ENCODE assay signal across 13 mouse cellular contexts in genomic region chr7:28822556-28822955, GRCm38 (mm10). TPM values are rescaled to one million over a fixed set of nuclear protein-coding genes. Genes with fewer than 3 reads are reported as not detected.
DNase-seq lines count a peak whose midpoint lies in the region; ATAC-seq and TF ChIP-seq lines count a peak whose summit lies in the region.
"Had no signal": no experiment of that assay in that cellular context is flagged by ENCODE, and none has a peak within 500 bp of the region (broad histone marks: within the 10 kb centered on the region; RNA-seq: fewer than 3 reads in every experiment).

No protein-coding gene starts in this region.

- peaks cover 9% of the 10 kb centered on the region for H3K79me2 ChIP-seq in myocyte (ENCODE audit: control insufficient read depth, insufficient read depth)

- ATAC-seq in embryonic facial prominence, embryonic 13.5 days (ENCODE audit: insufficient number of reproducible peaks, insufficient read depth, low FRiP score, low TSS enrichment, low read depth): no peak
- ATAC-seq in intestine, embryonic 16.5 days: no peak
- ATAC-seq in intestine, embryonic 15.5 days: no peak
- ATAC-seq in midbrain, embryonic 11.5 days (ENCODE audit: low FRiP score): no peak
- no peak for ATAC-seq in midbrain, embryonic 13.5 days

- H3ac ChIP-seq in myocyte (ENCODE audit: control insufficient read depth, insufficient read length): no peak overlapping the region

- H3K4me2 ChIP-seq in embryonic facial prominence, embryonic 13.5 days: no peak overlapping the region
- H3K4me2 ChIP-seq in intestine, embryonic 16.5 days (ENCODE audit: low read depth, low read length): no peak overlapping the region
- H3K4me2 ChIP-seq in intestine, embryonic 15.5 days (replicated peaks): no peak overlapping the region
- H3K4me2 ChIP-seq in midbrain, embryonic 11.5 days: no peak overlapping the region
- no peak overlapping the region for H3K4me2 ChIP-seq in midbrain, embryonic 13.5 days (replicated peaks)
- no peak overlapping the region for H3K4me2 ChIP-seq in myocyte (ENCODE audit: low read depth)
- H3K4me2 ChIP-seq: heart, embryonic 13.5 days; neural tube, embryonic 12.5 days had no signal

- 71% methylated on average over 1 of the region's 1 CpGs for WGBS in embryonic facial prominence, embryonic 13.5 days
- 81% methylated on average over 1 of the region's 1 CpGs for WGBS in embryonic facial prominence, embryonic 10.5 days
- 81% methylated on average over 1 of the region's 1 CpGs for WGBS in intestine, embryonic 16.5 days
- WGBS in intestine, embryonic 15.5 days: 52% methylated on average over 1 of the region's 1 CpGs
- 65% methylated on average over 1 of the region's 1 CpGs for WGBS in midbrain, embryonic 11.5 days
- WGBS in midbrain, embryonic 13.5 days: 47% methylated on average over 1 of the region's 1 CpGs

- H3K4me1 ChIP-seq in embryonic facial prominence, embryonic 13.5 days: peaks cover 22% of the 10 kb centered on the region
- peaks cover 51% of the 10 kb centered on the region for H3K4me1 ChIP-seq in embryonic facial prominence, embryonic 10.5 days
- H3K4me1 ChIP-seq in intestine, embryonic 16.5 days (ENCODE audit: control insufficient read depth, insufficient read depth, low read length): peaks cover 59% of the 10 kb centered on the region
- peaks cover 47% of the 10 kb centered on the region for H3K4me1 ChIP-seq in intestine, embryonic 15.5 days (replicated peaks)
- peaks cover 35% of the 10 kb centered on the region for H3K4me1 ChIP-seq in midbrain, embryonic 11.5 days (ENCODE audit: control insufficient read depth, insufficient read depth, low read length)
- H3K4me1 ChIP-seq in midbrain, embryonic 13.5 days (replicated peaks): peaks cover 56% of the 10 kb centered on the region

- no peaks in the 10 kb centered on the region for H3K27me3 ChIP-seq in embryonic facial prominence, embryonic 13.5 days
- no peaks in the 10 kb centered on the region for H3K27me3 ChIP-seq in embryonic facial prominence, embryonic 10.5 days (replicated peaks; ENCODE audit: low read depth, poor library complexity, severe bottlenecking)
- H3K27me3 ChIP-seq in intestine, embryonic 16.5 days (replicated peaks; ENCODE audit: control insufficient read depth, insufficient read depth, low read length): no peaks in the 10 kb centered on the region
- H3K27me3 ChIP-seq in intestine, embryonic 15.5 days (replicated peaks): no peaks in the 10 kb centered on the region
- H3K27me3 ChIP-seq in midbrain, embryonic 11.5 days (ENCODE audit: control insufficient read depth, insufficient read depth, low read length): no peaks in the 10 kb centered on the region
- H3K27me3 ChIP-seq in midbrain, embryonic 13.5 days: no peaks in the 10 kb centered on the region
- H3K27me3 ChIP-seq in myocyte (ENCODE audit: control insufficient read depth, insufficient read depth, insufficient read length): no peaks in the 10 kb centered on the region
- H3K27me3 ChIP-seq: heart, embryonic 13.5 days; neural tube, embryonic 12.5 days had no signal

- H3K27ac ChIP-seq in embryonic facial prominence, embryonic 13.5 days: peak overlapping the region; percentile 51; the same call in 1 of the 2 replicates
- H3K27ac ChIP-seq in embryonic facial prominence, embryonic 10.5 days (replicated peaks): no peak overlapping the region
- H3K27ac ChIP-seq in intestine, embryonic 16.5 days (ENCODE audit: low read length): peak overlapping the region; percentile 20
- no peak overlapping the region for H3K27ac ChIP-seq in intestine, embryonic 15.5 days
- no peak overlapping the region for H3K27ac ChIP-seq in midbrain, embryonic 11.5 days (ENCODE audit: low read depth, low read length)
- no peak overlapping the region for H3K27ac ChIP-seq in midbrain, embryonic 13.5 days
- H3K27ac ChIP-seq: neural tube, embryonic 12.5 days had no signal

- peak; percentile 14 for TF ChIP-seq POLR2A in myocyte (IDR thresholded peaks at IDR 0.05; ENCODE audit: insufficient read length, low read depth)

- H3K36me3 ChIP-seq in embryonic facial prominence, embryonic 13.5 days: peaks cover 59% of the 10 kb centered on the region
- peaks cover 63% of the 10 kb centered on the region for H3K36me3 ChIP-seq in embryonic facial prominence, embryonic 10.5 days (replicated peaks)
- H3K36me3 ChIP-seq in intestine, embryonic 16.5 days (ENCODE audit: control insufficient read depth, insufficient read depth, low read length): peaks cover 33% of the 10 kb centered on the region
- peaks cover 40% of the 10 kb centered on the region for H3K36me3 ChIP-seq in intestine, embryonic 15.5 days
- H3K36me3 ChIP-seq in midbrain, embryonic 11.5 days (ENCODE audit: control insufficient read depth, insufficient read depth, low read length): peaks cover 39% of the 10 kb centered on the region
- peaks cover 55% of the 10 kb centered on the region for H3K36me3 ChIP-seq in midbrain, embryonic 13.5 days
- peaks cover 41% of the 10 kb centered on the region for H3K36me3 ChIP-seq in myocyte (ENCODE audit: control insufficient read depth, insufficient read depth)

- H3K9me3 ChIP-seq in embryonic facial prominence, embryonic 13.5 days: no peaks in the 10 kb centered on the region
- H3K9me3 ChIP-seq in embryonic facial prominence, embryonic 10.5 days: no peaks in the 10 kb centered on the region
- no peaks in the 10 kb centered on the region for H3K9me3 ChIP-seq in intestine, embryonic 16.5 days (ENCODE audit: control insufficient read depth, low read length)
- H3K9me3 ChIP-seq in intestine, embryonic 15.5 days: no peaks in the 10 kb centered on the region
- no peaks in the 10 kb centered on the region for H3K9me3 ChIP-seq in midbrain, embryonic 11.5 days (ENCODE audit: control insufficient read depth, low read length)
- no peaks in the 10 kb centered on the region for H3K9me3 ChIP-seq in midbrain, embryonic 13.5 days
- H3K9me3 ChIP-seq: heart, embryonic 13.5 days; neural tube, embryonic 12.5 days had no signal

- H3K4me3 ChIP-seq in embryonic facial prominence, embryonic 13.5 days: no peak overlapping the region
- no peak overlapping the region for H3K4me3 ChIP-seq in embryonic facial prominence, embryonic 10.5 days
- H3K4me3 ChIP-seq in intestine, embryonic 16.5 days (ENCODE audit: low read length): no peak overlapping the region
- no peak overlapping the region for H3K4me3 ChIP-seq in intestine, embryonic 15.5 days (replicated peaks)
- H3K4me3 ChIP-seq in midbrain, embryonic 11.5 days (ENCODE audit: low read depth, low read length): no peak overlapping the region
- no peak overlapping the region for H3K4me3 ChIP-seq in midbrain, embryonic 13.5 days (replicated peaks)
- no peak overlapping the region for H3K4me3 ChIP-seq in myocyte
- H3K4me3 ChIP-seq: heart, embryonic 13.5 days; neural tube, embryonic 12.5 days had no signal

- H3K9ac ChIP-seq in embryonic facial prominence, embryonic 13.5 days: no peak overlapping the region
- H3K9ac ChIP-seq in intestine, embryonic 16.5 days (ENCODE audit: low read depth, low read length): no peak overlapping the region
- no peak overlapping the region for H3K9ac ChIP-seq in intestine, embryonic 15.5 days
- H3K9ac ChIP-seq in midbrain, embryonic 11.5 days (ENCODE audit: low read length): no peak overlapping the region
- no peak overlapping the region for H3K9ac ChIP-seq in midbrain, embryonic 13.5 days (replicated peaks)
- H3K9ac ChIP-seq: heart, embryonic 13.5 days; neural tube, embryonic 12.5 days had no signal

- DNase-seq in embryonic facial prominence, embryonic 10.5 days (ENCODE audit: low spot score): no peak
- DNase-seq in midbrain, embryonic 11.5 days (ENCODE audit: low spot score, missing footprints): peak; percentile 83
- no peak for DNase-seq in right cerebral cortex, postnatal 36 days (ENCODE audit: low spot score in 2 of 2)
- DNase-seq: cerebellum, adult 2 months; lung, adult 18-20 months; right cerebral cortex, adult 18-20 months had no signal

RNA-seq across cellular contexts. Expression of gene Ech1, which starts 2.5 kb away (rescaled TPM):
- 153 TPM in 2 replicates for polyA plus RNA-seq in embryonic facial prominence, embryonic 13.5 days (2015; fragmentation: Nextera tagmentation; extraction: Ambion mirVana)
- polyA plus RNA-seq in embryonic facial prominence, embryonic 10.5 days (2016; fragmentation: Nextera tagmentation; extraction: Ambion mirVana): 75.8 and 81.7 TPM in 2 replicates
- polyA plus RNA-seq in intestine, embryonic 16.5 days (2015; fragmentation: Nextera tagmentation; extraction: Ambion mirVana): 347 and 378 TPM in 2 replicates
- polyA plus RNA-seq in intestine, embryonic 15.5 days (2015; fragmentation: Nextera tagmentation; extraction: Ambion mirVana): 234 and 260 TPM in 2 replicates
- polyA plus RNA-seq in midbrain, embryonic 11.5 days (2014; fragmentation: Nextera tagmentation; extraction: Ambion mirVana): 80.5 and 81.7 TPM in 2 replicates
- polyA plus RNA-seq in midbrain, embryonic 13.5 days (2015; fragmentation: Nextera tagmentation; extraction: Ambion mirVana): 69.4 and 71.6 TPM in 2 replicates
- 132 TPM for polyA plus RNA-seq in myocyte (2012; fragmentation: generic; extraction: Trizol)

RNA-seq across cellular contexts. Expression of gene Lgals4, which starts 11.1 kb away (rescaled TPM):
- polyA plus RNA-seq in embryonic facial prominence, embryonic 13.5 days (2015; fragmentation: Nextera tagmentation; extraction: Ambion mirVana): 8.7 and 15.3 TPM in 2 replicates
- polyA plus RNA-seq in embryonic facial prominence, embryonic 10.5 days (2016; fragmentation: Nextera tagmentation; extraction: Ambion mirVana): 4.4 and 4.9 TPM in 2 replicates
- 2,407 and 2,590 TPM in 2 replicates for polyA plus RNA-seq in intestine, embryonic 16.5 days (2015; fragmentation: Nextera tagmentation; extraction: Ambion mirVana)
- polyA plus RNA-seq in intestine, embryonic 15.5 days (2015; fragmentation: Nextera tagmentation; extraction: Ambion mirVana): 1,462 and 1,582 TPM in 2 replicates
- polyA plus RNA-seq in midbrain, embryonic 11.5 days (2014; fragmentation: Nextera tagmentation; extraction: Ambion mirVana): 1.3 and 1.7 TPM in 2 replicates
- 4.5 and 5.8 TPM in 2 replicates for polyA plus RNA-seq in midbrain, embryonic 13.5 days (2015; fragmentation: Nextera tagmentation; extraction: Ambion mirVana)
- 3.0 TPM for polyA plus RNA-seq in myocyte (2012; fragmentation: generic; extraction: Trizol)

RNA-seq across cellular contexts. Expression of gene Hnrnpl, which starts 14.2 kb away (rescaled TPM):
- 301 and 303 TPM in 2 replicates for polyA plus RNA-seq in embryonic facial prominence, embryonic 13.5 days (2015; fragmentation: Nextera tagmentation; extraction: Ambion mirVana)
- 325 and 346 TPM in 2 replicates for polyA plus RNA-seq in embryonic facial prominence, embryonic 10.5 days (2016; fragmentation: Nextera tagmentation; extraction: Ambion mirVana)
- 142 and 146 TPM in 2 replicates for polyA plus RNA-seq in intestine, embryonic 16.5 days (2015; fragmentation: Nextera tagmentation; extraction: Ambion mirVana)
- polyA plus RNA-seq in intestine, embryonic 15.5 days (2015; fragmentation: Nextera tagmentation; extraction: Ambion mirVana): 210 and 237 TPM in 2 replicates
- 331 and 342 TPM in 2 replicates for polyA plus RNA-seq in midbrain, embryonic 11.5 days (2014; fragmentation: Nextera tagmentation; extraction: Ambion mirVana)
- polyA plus RNA-seq in midbrain, embryonic 13.5 days (2015; fragmentation: Nextera tagmentation; extraction: Ambion mirVana): 238 and 239 TPM in 2 replicates
- 230 TPM for polyA plus RNA-seq in myocyte (2012; fragmentation: generic; extraction: Trizol)

RNA-seq across cellular contexts. Expression of gene Rinl, which starts 33.8 kb away (rescaled TPM):
- polyA plus RNA-seq in embryonic facial prominence, embryonic 13.5 days (2015; fragmentation: Nextera tagmentation; extraction: Ambion mirVana): 2.6 and 4.1 TPM in 2 replicates
- polyA plus RNA-seq in embryonic facial prominence, embryonic 10.5 days (2016; fragmentation: Nextera tagmentation; extraction: Ambion mirVana): 2.2 and 2.8 TPM in 2 replicates
- 5.2 and 5.9 TPM in 2 replicates for polyA plus RNA-seq in intestine, embryonic 16.5 days (2015; fragmentation: Nextera tagmentation; extraction: Ambion mirVana)
- polyA plus RNA-seq in intestine, embryonic 15.5 days (2015; fragmentation: Nextera tagmentation; extraction: Ambion mirVana): 4.5 and 5.6 TPM in 2 replicates
- 1.9 and 2.5 TPM in 2 replicates for polyA plus RNA-seq in midbrain, embryonic 11.5 days (2014; fragmentation: Nextera tagmentation; extraction: Ambion mirVana)
- polyA plus RNA-seq in midbrain, embryonic 13.5 days (2015; fragmentation: Nextera tagmentation; extraction: Ambion mirVana): 1.9 and 2.3 TPM in 2 replicates
- polyA plus RNA-seq in myocyte (2012; fragmentation: generic; extraction: Trizol): 0.12 TPM

RNA-seq across cellular contexts. Expression of gene Lgals7, which starts 41.1 kb away (rescaled TPM):
- polyA plus RNA-seq in embryonic facial prominence, embryonic 13.5 days (2015; fragmentation: Nextera tagmentation; extraction: Ambion mirVana): 25.5 and 29.4 TPM in 2 replicates
- polyA plus RNA-seq in embryonic facial prominence, embryonic 10.5 days (2016; fragmentation: Nextera tagmentation; extraction: Ambion mirVana): 0.63 and 1.9 TPM in 2 replicates
- polyA plus RNA-seq in intestine, embryonic 16.5 days (2015; fragmentation: Nextera tagmentation; extraction: Ambion mirVana): 0.56 and 0.97 TPM in 2 replicates
- 0.98 and 1.4 TPM in 2 replicates for polyA plus RNA-seq in intestine, embryonic 15.5 days (2015; fragmentation: Nextera tagmentation; extraction: Ambion mirVana)
- polyA plus RNA-seq in midbrain, embryonic 11.5 days (2014; fragmentation: Nextera tagmentation; extraction: Ambion mirVana): 0.97 and 1.4 TPM in 2 replicates
- 8.5 and 9.8 TPM in 2 replicates for polyA plus RNA-seq in midbrain, embryonic 13.5 days (2015; fragmentation: Nextera tagmentation; extraction: Ambion mirVana)
- 0.50 TPM for polyA plus RNA-seq in myocyte (2012; fragmentation: generic; extraction: Trizol)
- polyA plus RNA-seq: cerebellum, adult 2 months had no signal

Comparison
In these comparisons a context has a peak if more than half of its experiments do, and no peak if none do; other contexts are left out.
1. H3K27ac ChIP-seq: peak in embryonic facial prominence, embryonic 13.5 days (single experiment) and intestine, embryonic 16.5 days (single experiment); none in embryonic facial prominence, embryonic 10.5 days (single experiment), intestine, embryonic 15.5 days (single experiment), midbrain, embryonic 11.5 days (single experiment) and midbrain, embryonic 13.5 days (single experiment).
2. RNA of gene Lgals4, which starts 11.1 kb away (polyA plus RNA-seq): 2,407 to 2,590 TPM in intestine, embryonic 16.5 days and 1,462 to 1,582 TPM in intestine, embryonic 15.5 days; 8.7 to 15.3 TPM in embryonic facial prominence, embryonic 13.5 days, 4.5 to 5.8 TPM in midbrain, embryonic 13.5 days, 4.4 to 4.9 TPM in embryonic facial prominence, embryonic 10.5 days, 3.0 TPM in myocyte (single experiment) and 1.3 to 1.7 TPM in midbrain, embryonic 11.5 days; every median in the first group is over 10 times any median in the second.